Mouse (Mus musculus) kidney, adult 2 months (tissue): ENCODE measurements around the gene Wnt2.

ENCODE experiments used
- CTCF ChIP-seq: fragments of 200-500 bp; conservative IDR thresholded peaks from 2 replicates; pipeline ENCODE4 v1.5.1; 2011; ENCODE audit warnings: low read depth, mild to moderate bottlenecking, control low read depth, low read length, moderate library complexity, mixed read lengths; ENCODE audit not compliant: insufficient read depth, insufficient read length
- POLR2A ChIP-seq: fragments of 200-500 bp; IDR thresholded peaks from one replicate; pipeline ENCODE4 v1.6.1; 2011; ENCODE audit warnings: low read depth, low read length, control low read depth

DNA sequence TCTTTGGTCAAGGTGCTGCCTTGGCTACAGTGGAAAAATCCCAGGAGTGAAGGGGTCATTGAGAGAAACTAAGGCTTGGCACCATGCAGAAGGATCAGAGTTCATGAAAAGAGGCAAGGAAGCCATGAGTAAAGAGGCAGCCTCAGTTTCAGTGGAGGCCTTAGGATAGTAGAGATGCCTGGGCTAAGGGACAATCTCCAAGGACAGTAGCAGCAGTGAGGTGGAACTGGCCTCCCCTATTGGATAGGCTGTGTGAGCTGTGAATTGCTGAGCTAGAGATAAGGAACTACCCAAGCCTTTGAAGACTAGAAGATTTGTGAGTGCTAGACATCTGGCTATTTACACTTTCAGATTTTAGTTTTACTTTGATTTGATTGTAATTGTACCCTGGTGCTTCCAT is 59.0 kb downstream of the Wnt2 start:
- TF ChIP-seq CTCF (no peak), POLR2A (no peak)
